Mouse (Mus musculus) right cerebral cortex, adult 2 months (tissue): ENCODE data around the gene Rpl38.

Experiments used
- DNase-seq, 2 experiments: peaks; one replicate each; pipeline ENCODE4 v3.0.0; 2021 to 2022; ENCODE audit warnings: low spot score in 2 of 2

Gene Rpl38

DNA sequence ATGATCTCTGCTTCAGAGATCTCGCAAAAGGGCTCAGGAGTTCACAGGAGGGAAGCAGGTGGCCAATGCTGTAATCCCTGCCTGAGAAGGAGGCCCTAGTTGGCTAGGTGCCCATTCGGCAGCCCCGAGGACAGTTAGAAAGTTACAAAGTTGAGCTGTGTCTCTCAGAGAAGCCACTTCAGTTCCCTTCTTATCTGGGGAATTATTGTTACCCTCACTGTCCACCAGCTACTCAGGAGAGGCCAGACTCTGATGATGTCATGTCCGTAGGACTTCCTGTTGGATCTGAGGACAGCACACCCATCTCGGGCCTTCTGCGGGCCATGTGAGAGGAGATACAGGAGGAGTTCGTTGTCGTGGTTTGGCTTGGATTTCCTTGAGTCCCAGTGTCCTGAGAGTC is 11.3 kb downstream of the Rpl38 start:
- DNase-seq: no peak

DNA sequence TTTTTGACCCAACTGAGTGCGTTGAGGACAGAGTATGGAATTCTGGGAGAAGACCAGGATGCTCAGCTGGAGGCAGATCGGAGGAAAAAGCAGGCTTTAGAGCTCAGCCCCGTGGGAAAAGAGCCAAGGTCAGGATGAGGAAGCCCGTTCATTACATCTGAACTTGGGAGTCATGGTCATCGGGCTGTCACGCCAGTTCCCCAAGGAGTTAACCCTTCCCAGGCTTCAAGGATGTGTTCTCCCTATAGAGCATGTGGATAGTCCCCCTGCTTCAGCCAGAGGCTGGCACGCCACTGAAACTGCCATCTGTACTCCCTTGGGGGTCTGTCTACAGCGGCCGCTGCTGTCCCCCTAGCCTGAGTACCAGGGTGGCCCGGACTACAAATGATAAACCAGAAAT is 12.0 kb downstream of the Rpl38 start:
- DNase-seq: no peak

DNA sequence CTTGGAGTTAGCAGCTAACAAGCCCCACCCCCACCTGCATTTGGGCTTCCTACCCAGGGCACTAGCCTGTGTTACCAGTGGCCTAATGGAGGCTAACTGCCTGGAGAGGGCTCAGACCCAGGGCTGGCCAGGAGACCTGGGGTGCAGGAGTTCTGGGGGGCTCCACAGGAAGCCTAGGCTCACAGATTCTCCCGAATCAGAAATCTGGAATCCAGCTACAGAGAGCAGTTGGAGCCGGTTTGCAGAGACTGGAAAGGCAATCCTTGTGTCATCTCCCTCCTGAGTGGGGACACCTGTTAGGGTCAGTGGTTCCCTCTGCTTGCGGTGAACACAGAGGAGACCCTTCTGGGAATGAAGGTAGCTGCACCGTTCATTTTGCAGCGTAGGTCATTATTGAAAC is 12.7 kb downstream of the Rpl38 start:
- DNase-seq: no peak

DNA sequence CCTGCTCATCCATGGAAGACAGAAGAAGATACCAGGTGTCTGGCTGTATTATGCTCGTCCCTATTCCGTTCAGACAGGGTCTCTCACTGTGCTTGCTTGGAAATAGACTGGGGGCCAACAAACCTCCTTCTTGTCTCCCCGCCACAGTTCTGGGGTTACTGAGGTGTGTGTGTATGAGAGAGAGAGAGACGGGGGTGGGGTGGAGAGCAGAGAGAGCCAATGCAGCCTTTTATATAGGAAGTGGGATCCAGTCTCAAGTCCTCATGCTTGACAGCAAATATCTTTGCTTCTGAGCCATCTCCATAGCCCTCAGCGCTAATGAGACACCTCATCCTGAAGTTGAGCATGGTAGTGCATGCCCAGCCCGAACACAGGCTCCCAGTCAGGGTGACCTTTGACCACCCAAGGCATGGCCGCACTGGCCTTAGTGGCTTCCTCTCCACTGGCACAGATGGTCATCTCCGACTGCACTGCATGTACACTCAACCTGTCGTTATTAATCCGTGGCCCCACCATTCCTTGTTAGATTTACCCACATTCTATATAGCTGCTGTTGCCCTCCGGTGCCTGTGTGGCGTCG is 14.1 kb downstream of the Rpl38 start:
- DNase-seq: no peak

DNA sequence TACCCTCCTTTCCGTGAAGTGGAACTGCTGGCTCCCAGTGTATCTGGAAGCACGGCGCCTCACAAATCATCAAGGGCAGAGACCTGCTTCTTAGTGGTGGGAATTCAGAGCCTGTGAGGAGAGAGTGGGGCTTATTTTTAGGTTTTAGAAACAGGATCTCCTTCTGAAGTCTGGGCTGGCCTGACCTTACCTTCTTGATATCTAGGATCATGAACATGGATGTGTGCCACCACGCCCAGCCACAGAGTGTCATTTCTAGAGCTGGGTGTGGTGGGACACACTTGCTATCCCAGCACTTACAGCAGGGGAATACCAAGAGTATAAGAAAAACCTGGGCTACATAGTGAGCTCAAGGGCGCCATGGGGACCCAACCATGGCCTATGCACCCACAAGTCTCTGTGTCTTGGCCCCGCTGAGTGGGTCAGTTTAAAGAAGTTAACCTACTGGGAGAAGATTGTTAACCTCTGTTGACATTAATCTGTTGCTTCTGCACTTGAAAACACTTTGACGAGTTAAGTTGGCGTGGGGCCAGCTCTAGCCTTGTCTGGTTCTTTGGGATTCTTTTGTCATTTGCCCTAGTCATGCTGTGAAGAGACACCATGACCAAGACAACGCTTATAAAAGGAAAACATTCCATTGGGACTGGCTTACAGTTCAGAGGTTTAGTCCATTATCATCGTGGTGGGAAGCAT is 14.9 kb downstream of the Rpl38 start:
- no peak for DNase-seq

DNA sequence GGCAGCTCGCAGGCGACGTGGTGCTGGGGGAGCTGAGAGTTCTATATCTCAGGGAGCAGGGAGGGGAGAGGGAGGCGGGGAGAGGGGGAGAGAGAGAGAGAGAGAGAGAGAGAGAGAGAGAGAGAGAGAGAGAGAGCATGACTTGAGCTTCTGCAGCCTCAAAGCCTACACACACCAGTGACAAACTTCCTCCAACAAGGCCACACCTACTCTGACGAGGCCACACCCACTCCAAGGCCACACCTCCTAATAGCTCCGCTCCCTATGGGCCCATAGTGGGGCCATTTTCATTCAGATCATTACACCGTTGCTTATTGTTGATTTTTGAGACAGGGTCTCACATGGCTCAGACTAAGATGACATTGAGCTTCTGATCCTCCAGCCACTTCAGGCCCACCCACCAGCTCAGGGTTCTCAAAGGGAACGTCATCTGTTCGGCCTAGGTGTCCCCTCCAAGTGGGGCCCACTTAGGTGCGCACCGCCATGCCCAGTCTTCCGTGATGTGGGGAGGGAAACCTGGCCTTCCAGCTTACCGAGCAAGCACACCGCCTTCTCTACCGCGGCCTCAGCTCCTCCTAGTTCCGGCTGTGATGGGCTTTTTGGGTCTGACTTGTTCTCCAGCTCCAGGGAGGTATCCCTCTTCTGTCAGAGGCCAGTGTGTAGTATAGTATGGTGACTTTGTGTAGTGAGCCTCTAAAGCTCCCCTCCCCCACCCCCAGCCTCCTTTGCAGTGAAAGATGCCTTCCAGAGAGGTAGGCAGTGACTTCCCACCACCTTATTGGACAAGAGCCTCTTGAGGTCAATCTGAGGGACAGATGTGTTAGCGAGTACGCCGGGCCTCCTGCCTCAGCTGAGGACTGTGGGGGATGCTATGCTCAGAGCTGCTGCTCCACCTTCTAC is 15.6 kb downstream of the Rpl38 start:
- no peak for DNase-seq

DNA sequence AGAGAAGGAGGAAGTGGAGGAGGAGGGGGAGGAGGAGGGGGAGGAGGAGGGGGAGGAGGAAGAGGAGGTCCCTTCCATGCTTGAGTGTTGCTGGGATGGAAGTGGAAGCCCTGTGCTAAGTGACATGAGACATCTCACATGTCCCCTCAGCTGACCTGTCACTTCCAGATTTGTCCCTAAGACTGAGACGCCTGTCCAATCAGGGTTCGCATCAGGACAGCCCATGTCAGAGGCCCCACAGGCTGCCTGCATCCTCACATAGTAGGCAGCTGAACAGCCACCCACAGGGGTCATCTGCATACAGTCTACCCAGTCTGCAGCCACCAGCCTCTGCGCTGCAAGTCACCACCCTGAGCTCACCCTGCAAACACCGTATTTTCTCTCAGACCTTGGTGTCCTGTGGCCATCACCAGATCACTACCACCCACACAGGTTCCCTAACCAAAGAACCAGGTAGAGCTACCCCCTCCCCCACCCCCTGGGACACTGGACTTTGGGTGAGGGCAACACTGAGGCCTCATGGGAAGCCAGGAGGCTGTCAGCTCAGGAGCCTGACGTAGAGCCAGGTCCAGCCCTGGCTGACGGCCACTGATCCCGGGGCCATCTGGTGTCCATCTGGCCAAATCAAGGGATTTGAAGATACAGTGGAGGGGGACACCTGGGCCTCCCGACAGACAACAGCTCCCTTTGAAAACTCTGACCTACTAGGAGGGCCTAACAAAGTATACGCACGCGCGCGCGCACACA is 16.5 kb downstream of the Rpl38 start:
- DNase-seq: no peak

DNA sequence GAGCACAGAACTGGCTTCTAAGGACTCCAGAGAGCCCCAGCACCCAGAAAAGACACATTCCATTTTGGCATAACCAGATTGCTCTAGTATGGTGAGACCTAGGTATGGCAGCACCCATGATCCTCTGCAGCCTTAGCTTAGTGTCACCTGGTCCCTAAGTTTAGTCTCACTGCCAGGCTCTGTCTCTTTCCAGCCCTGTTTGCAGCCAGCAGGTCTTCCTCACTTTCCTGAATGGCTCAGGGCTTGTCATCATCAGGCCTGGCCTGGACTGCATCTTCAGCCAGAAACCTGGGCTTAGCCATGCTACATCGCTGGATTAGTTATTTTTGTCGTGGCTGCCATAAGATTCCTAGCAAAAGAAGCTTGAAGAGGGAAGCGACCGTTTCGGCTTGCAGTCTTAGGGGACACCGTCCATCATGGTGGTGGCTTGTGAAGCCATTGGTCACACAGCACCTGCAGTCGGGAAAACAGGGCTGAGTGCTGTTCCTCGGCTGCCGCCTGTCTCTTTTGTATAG is 17.3 kb downstream of the Rpl38 start:
- no peak for DNase-seq

- DNase-seq: no peak
These were observed 18.1 kb downstream of the Rpl38 start for GRCm38 (mm10) chr11:114686221-114686959.

DNA sequence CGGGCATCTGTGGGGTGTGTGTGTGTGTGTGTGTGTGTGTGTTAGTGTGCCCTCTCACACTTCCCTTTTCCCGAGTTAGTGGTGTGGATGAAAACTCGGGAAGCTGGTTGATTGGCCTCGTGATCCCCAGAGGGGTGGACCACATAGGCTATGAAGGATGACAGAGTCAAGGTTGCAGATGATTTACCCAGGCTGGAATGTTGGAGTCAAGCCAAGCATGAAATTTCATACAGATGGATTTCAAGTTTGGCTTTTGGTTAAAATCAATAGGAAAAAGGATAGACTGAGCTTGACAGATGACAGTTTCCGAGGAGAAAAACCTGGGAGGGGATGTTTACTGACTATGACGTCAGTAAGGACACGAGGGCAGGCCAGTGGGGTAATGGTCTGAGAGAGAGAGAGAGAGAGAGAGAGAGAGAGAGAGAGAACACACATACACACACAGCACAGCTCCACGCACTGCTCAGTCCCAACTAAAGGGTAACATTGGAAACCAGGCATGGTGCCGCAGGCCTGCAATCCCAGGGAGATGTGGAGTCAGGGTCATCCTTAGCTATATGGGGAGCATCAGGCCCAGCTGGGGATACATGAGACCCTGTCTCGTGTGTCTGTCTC is 19.4 kb downstream of the Rpl38 start:
- no peak for DNase-seq

GRCm38 (mm10) chr11:114688729-114689128 is 20.4 kb downstream of the Rpl38 start:
- no peak for DNase-seq

- DNase-seq: no peak
These were observed 21.9 kb downstream of the Rpl38 start for GRCm38 (mm10) chr11:114690192-114690591.

DNA sequence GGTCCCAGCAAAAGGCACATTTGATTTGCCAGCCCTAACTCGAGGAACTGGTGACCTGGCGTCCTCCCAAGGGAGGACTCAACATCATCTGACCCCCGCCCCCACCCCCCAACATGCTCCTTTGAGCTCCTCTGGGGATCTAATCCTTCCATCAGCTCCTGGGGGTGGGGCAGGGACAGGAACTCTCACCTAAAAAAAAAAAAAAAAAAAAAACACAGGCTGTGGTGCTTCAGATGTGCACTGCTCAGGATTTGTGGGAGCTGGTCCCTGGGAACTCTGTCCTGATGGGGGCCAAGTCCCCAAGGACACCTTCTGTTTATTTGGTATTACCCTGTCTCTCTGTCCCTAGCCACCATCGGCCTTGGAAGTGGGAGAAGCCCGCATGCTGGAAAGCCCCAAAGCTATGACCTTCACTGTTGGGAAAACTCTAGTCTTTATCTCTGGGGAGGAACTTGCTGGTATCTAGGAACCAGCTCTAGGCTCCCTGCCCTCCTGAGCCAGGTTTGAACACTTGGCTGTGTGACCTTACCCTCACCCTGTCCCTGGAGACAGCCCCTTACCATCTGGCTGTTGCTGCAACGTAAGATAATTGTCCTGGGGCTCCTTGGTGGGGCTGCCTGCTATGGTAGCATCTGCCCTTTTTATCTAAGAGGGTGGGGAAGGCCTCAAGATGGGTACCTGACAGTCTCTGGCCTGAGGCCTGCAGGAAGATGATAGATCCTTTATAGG is 23.3 kb downstream of the Rpl38 start:
- DNase-seq: no peak

- DNase-seq: no peak
These were observed 24.3 kb downstream of the Rpl38 start for GRCm38 (mm10) chr11:114692601-114693000.

DNA sequence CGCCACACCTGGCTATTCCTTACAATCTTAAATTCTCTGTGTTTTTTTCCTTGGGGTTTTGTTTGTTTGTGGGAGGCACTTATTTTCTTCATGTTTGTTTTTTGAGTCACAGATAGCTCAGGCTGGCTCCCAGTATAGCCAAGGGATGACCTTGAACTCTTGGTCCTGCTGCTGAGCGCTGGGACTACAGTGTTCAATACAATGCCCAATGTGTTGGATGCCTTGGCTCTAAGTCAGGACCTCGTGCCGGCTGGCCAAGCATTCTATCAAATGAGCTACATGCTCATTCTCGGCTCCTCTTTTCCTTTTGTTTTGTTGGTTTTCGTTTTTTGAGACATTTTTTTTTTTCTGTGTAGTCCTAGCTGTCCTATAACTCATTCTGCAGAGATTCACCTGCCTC is 25.1 kb downstream of the Rpl38 start:
- DNase-seq: no peak

- no peak for DNase-seq
These were observed 26.1 kb downstream of the Rpl38 start for GRCm38 (mm10) chr11:114694451-114694850.

DNA sequence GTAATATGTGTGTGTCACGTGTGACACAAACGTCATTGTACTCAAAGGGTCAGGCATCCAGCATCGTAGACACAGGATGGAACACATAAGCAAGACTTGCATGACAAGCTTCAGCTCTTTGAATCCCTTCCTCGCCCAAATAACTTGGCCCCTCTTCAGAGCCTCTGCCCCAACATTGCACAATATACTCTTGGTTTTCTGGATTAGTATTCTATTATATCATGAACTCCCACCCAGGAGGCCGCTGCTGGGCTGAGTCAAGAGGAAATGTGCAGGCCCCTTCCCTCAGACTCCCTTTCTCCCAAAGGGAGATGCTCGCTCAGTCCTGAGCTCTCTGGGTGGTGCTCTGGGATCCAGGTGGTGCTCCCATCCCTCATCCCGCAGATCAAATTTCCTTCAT is 30.2 kb downstream of the Rpl38 start:
- no peak for DNase-seq

DNA sequence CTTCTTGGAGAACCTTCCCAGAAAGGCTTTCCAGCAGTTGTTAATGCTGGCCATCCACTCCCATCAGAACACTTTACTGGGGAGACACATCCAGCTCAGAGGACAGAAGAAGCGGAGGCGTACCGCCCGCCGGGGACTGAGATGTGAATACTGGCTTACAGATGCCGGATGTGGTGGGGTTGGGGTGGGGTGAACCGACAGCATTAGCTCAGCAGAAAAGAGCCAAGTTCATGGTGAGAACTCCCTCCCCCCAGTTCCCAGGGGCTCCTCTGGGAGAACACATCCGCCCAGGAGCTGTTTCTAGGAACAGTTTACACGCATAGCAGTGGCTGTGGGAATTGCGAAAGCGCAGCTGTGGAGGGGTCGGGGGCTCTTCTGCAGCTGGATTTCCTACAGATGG is 31.2 kb downstream of the Rpl38 start:
- DNase-seq: no peak

- no peak for DNase-seq
These were observed 34.1 kb downstream of the Rpl38 start for GRCm38 (mm10) chr11:114702311-114702995.

GRCm38 (mm10) chr11:114702996-114703361 is 34.7 kb downstream of the Rpl38 start:
- no peak for DNase-seq
